Mouse (Mus musculus): ENCODE measurements at regions not wholly inside any gene's neighbourhood (a gene's known extent, or its start where the extent isn't known, plus 50 kb on each side); places are given as distances from the start of the nearest gene placed in this dataset.

DNA sequence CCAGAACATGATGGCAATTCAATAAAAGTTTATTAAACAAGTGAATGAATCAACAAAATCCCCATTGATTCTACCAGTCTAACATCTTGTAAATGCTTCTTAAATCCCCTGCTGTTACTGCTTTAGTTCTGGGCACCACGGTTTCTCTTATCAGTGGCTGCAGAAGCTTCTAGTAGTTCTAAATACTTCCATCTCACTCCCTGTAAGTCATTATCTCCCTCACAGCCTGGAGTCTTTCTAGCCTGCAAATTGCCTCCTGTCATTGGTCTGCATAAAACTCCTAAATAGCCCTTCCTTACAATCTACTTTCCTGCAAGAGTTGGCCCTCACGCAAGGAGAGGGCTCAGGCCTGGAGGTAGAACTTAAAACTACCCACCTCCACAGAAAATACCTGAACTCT is 53.0 kb upstream of the Krr1 start:
- Histone ChIP-seq H3K4me1 (ENCODE audit: control insufficient read depth in 1 of 2, insufficient read depth in 2 of 2, low read length in 2 of 2) (peaks cover 10 to 16% of the 10 kb centered on the region in 2 experiments), H3K4me3 (ENCODE audit: control insufficient read depth in 1 of 2, insufficient read depth in 1 of 2, low read depth in 2 of 2, low read length in 2 of 2) (no peak overlapping the region), H3K79me2 (ENCODE audit: control insufficient read depth, insufficient read depth, low read length, poor library complexity) (no peaks in the 10 kb centered on the region), H3K27me3 (ENCODE audit: control insufficient read depth in 1 of 2, insufficient read depth in 2 of 2, low read length in 2 of 2) (no peaks in the 10 kb centered on the region), H3K9me3 (replicated peaks; ENCODE audit: insufficient read depth, low read length) (no peaks in the 10 kb centered on the region), H3K9ac (ENCODE audit: control insufficient read depth, low read depth, low read length, poor library complexity, severe bottlenecking) (no peak overlapping the region), H3K27ac (ENCODE audit: control insufficient read depth, low read depth, low read length) (no peak overlapping the region), H3K36me3 (ENCODE audit: control insufficient read depth in 1 of 2, insufficient read depth in 2 of 2, low read length in 2 of 2) (peaks cover 0 to 16% of the 10 kb centered on the region in 2 experiments; a peak in 2 of 4 replicates)
- TF ChIP-seq ETS1 (IDR thresholded peaks at IDR 0.05; ENCODE audit: low read depth, low read length), result 0 out of 2 replicates have a peak, but pooled peaks have one; percentile 35
- peak; percentile 74 for TF ChIP-seq TAL1 (IDR thresholded peaks at IDR 0.05; ENCODE audit: low read length)
- TF ChIP-seq TCF12 (IDR thresholded peaks at IDR 0.05; ENCODE audit: low read depth, low read length), result peak; percentile 51
- peak; percentile 89 for TF ChIP-seq GATA1 (IDR thresholded peaks at IDR 0.05; ENCODE audit: low read depth, low read length)
- TF ChIP-seq RCOR1 (IDR thresholded peaks at IDR 0.05; ENCODE audit: low read depth, low read length), result peak; percentile 40; the same call in 1 of the 2 replicates
- TF ChIP-seq EP300 (IDR thresholded peaks at IDR 0.05; ENCODE audit: low read depth in 1 of 2, low read length in 2 of 2), result peak; percentile 78 to 84
- no peak for TF ChIP-seq ZNF384 (IDR thresholded peaks at IDR 0.05; ENCODE audit: low read depth, low read length)
- TF ChIP-seq TBP (IDR thresholded peaks at IDR 0.05; ENCODE audit: low read depth, low read length), result no peak
- no peak for TF ChIP-seq USF2 (IDR thresholded peaks at IDR 0.05; ENCODE audit: borderline replicate concordance in 1 of 2, insufficient read depth in 1 of 2, low read depth in 1 of 2, low read length in 2 of 2)
- peak; percentile 73 for DNase-seq (ENCODE audit: low read depth, low spot score)

DNA sequence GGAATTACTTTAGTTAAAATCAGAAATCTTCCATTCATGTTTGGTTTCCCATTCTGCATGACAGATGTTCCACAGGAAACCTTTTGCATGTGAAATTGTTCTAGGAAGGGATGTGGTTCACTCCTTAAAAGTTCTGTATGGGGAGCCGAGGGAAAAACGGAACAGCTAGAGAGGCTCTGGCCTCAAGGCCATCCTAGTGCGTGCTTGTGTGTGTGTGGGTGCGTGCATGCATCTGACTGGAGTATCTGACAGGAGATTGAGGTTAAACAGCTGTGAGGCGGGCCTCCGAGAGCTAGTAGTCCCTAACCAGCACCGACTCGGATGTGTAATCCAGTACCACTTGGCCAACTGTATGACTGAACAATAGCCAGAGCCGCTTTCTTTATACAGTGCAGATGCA is 51.0 kb upstream of the Krr1 start:
- DNase-seq (ENCODE audit: low read depth, low spot score), result no peak
- Histone ChIP-seq H3K4me3 (ENCODE audit: control insufficient read depth in 1 of 2, insufficient read depth in 1 of 2, low read depth in 2 of 2, low read length in 2 of 2) (no peak overlapping the region), H3K4me1 (ENCODE audit: control insufficient read depth in 1 of 2, insufficient read depth in 2 of 2, low read length in 2 of 2) (peaks cover 10 to 20% of the 10 kb centered on the region in 2 experiments), H3K9ac (ENCODE audit: control insufficient read depth, low read depth, low read length, poor library complexity, severe bottlenecking) (no peak overlapping the region), H3K27me3 (ENCODE audit: control insufficient read depth in 1 of 2, insufficient read depth in 2 of 2, low read length in 2 of 2) (no peaks in the 10 kb centered on the region), H3K79me2 (ENCODE audit: control insufficient read depth, insufficient read depth, low read length, poor library complexity) (no peaks in the 10 kb centered on the region), H3K27ac (ENCODE audit: control insufficient read depth, low read depth, low read length) (no peak overlapping the region), H3K36me3 (ENCODE audit: control insufficient read depth in 1 of 2, insufficient read depth in 2 of 2, low read length in 2 of 2) (peaks cover 0 to 21% of the 10 kb centered on the region in 2 experiments; a peak in 2 of 4 replicates), H3K9me3 (replicated peaks; ENCODE audit: insufficient read depth, low read length) (no peaks in the 10 kb centered on the region)
- TF ChIP-seq MAZ (IDR thresholded peaks at IDR 0.05; ENCODE audit: low read depth, low read length), result no peak
- no peak for TF ChIP-seq KAT2A (conservative IDR thresholded peaks at IDR 0.05; ENCODE audit: low read depth, low read length)
- TF ChIP-seq SMC3 (IDR thresholded peaks at IDR 0.05; ENCODE audit: low read depth, low read length), result no peak
- no peak for TF ChIP-seq NELFE (IDR thresholded peaks at IDR 0.05; ENCODE audit: low read depth, low read length)
- TF ChIP-seq HCFC1 (IDR thresholded peaks at IDR 0.05; ENCODE audit: low read depth, low read length), result no peak
- no peak for TF ChIP-seq TCF12 (IDR thresholded peaks at IDR 0.05; ENCODE audit: low read depth, low read length)
- TF ChIP-seq NRF1 (IDR thresholded peaks at IDR 0.05; ENCODE audit: insufficient read depth, low read depth, low read length, poor library complexity, severe bottlenecking), result no peak
- no peak for TF ChIP-seq ZNF384 (IDR thresholded peaks at IDR 0.05; ENCODE audit: low read depth, low read length)
- TF ChIP-seq TBP (IDR thresholded peaks at IDR 0.05; ENCODE audit: low read depth, low read length), result no peak
- no peak for TF ChIP-seq ZC3H11A (IDR thresholded peaks at IDR 0.05; ENCODE audit: low read depth, low read length)
- TF ChIP-seq USF2 (IDR thresholded peaks at IDR 0.05; ENCODE audit: borderline replicate concordance in 1 of 2, insufficient read depth in 1 of 2, low read depth in 1 of 2, low read length in 2 of 2), result no peak
- no peak for TF ChIP-seq CHD2 (IDR thresholded peaks at IDR 0.05; ENCODE audit: low read length)
- no peak for TF ChIP-seq USF1 (IDR thresholded peaks at IDR 0.05; ENCODE audit: low read depth, low read length)
- no peak for TF ChIP-seq E2F4 (IDR thresholded peaks at IDR 0.05; ENCODE audit: borderline replicate concordance, low read depth, low read length)
- no peak for TF ChIP-seq ETS1 (IDR thresholded peaks at IDR 0.05; ENCODE audit: low read depth, low read length)
- no peak for TF ChIP-seq JUND (IDR thresholded peaks at IDR 0.05; ENCODE audit: low read depth, low read length)
- no peak for TF ChIP-seq MYC (IDR thresholded peaks at IDR 0.05; ENCODE audit: low read depth, low read length)

Measured in MEL (cell line).